Mouse (Mus musculus) lung, embryonic 16.5 days (tissue): ENCODE measurements around the gene Bphl. TPM values are rescaled to one million over a fixed set of nuclear protein-coding genes. Genes with fewer than 3 reads are reported as not detected.

Source experiments
- ATAC-seq: fragments of 200-750 bp; cut with Nextera tagmentation; 2 replicates; pipeline ENCODE4 v1.8.0; 2017; ENCODE audit warnings: low read depth, mild to moderate bottlenecking, moderate library complexity
- H3K27ac ChIP-seq: fragments of 300-500 bp; sonication (generic); 2 replicates; pipeline ENCODE4 v1.5.1; 2014; ENCODE audit warnings: mild to moderate bottlenecking, control low read depth, low read length
- H3K27me3 ChIP-seq: fragments of 300-500 bp; sonication (generic); 2 replicates; pipeline ENCODE4 v1.6.1; 2014; ENCODE audit warnings: low read depth, low read length, mixed read lengths; ENCODE audit not compliant: control insufficient read depth, insufficient read depth
- H3K36me3 ChIP-seq: fragments of 300-500 bp; sonication (generic); 2 replicates; pipeline ENCODE4 v1.6.1; 2014; ENCODE audit warnings: low read length; ENCODE audit not compliant: control insufficient read depth, insufficient read depth
- H3K4me1 ChIP-seq: fragments of 300-500 bp; sonication (generic); replicated peaks from 2 replicates; pipeline ENCODE4 v1.6.1; 2014; ENCODE audit warnings: low read length, mixed read lengths; ENCODE audit not compliant: control insufficient read depth, insufficient read depth
- H3K4me2 ChIP-seq: fragments of 300-500 bp; sonication (generic); 2 replicates; pipeline ENCODE4 v1.6.1; 2014; ENCODE audit warnings: low read depth, low read length, control low read depth
- H3K4me3 ChIP-seq: fragments of 300-500 bp; sonication (generic); 2 replicates; pipeline ENCODE4 v1.5.1; 2014; ENCODE audit warnings: mild to moderate bottlenecking, low read length, control low read depth
- H3K9ac ChIP-seq: fragments of 300-500 bp; sonication (generic); 2 replicates; pipeline ENCODE4 v1.6.1; 2014; ENCODE audit warnings: low read length, control low read depth
- H3K9me3 ChIP-seq: fragments of 300-500 bp; sonication (generic); 2 replicates; pipeline ENCODE4 v1.6.1; 2016; ENCODE audit warnings: low read length; ENCODE audit not compliant: control insufficient read depth
- WGBS: fragments of 180-500 bp; shearing (Covaris S2); extraction: QIAGEN DNeasy Blood & Tissue Kit; methylation state at CpG from one replicate; pipeline ENCODE4 v1.1.7; 2014; 5-methylcytosine and 5-hydroxymethylcytosine counted together
- polyA plus RNA-seq: library from polyadenylated mRNA; unstranded; fragments of >200 nt; fragmentation: Nextera tagmentation; extraction: Ambion mirVana; gene quantifications from 2 replicates; pipeline ENCODE4 v1.2.1, GENCODE M21; 2015

The Bphl gene
- polyA plus RNA-seq, 1 experiment from 2014 or later: 70.6 TPM

DNA sequence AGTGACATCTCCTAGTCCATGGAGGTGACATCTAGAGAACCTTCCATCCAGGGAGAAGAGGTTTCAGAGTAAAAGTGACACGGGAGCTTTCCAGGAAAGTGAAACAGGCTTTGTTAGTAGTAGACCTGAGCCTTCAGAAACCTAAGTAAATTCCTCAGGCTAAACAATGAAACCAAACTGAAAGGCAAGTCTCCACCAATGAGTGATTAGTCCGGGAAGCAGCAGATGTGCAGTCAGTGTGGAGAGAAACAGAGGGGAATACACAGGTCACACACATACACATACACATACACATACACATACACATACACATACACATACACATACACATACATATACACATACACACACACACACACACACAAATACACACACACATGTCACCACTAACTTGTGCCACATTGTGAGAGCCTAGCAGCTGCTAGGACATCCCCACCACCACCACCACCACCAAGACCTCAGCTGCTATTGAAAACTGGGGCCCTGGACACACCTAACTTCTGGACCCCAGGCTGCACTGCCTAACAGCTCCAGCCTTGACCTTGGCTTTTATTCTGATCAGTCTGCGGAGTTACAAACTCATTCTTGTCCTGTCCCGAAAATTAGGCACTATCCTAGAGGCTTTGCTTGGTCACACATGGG, 71.8 kb downstream of the Bphl start:
- Histone ChIP-seq H3K4me1 (no peaks in the 10 kb centered on the region), H3K36me3 (no peaks in the 10 kb centered on the region), H3K27me3 (no peaks in the 10 kb centered on the region), H3K9me3 (no peaks in the 10 kb centered on the region), H3K4me3 (no peak overlapping the region), H3K9ac (no peak overlapping the region), H3K27ac (no peak overlapping the region), H3K4me2 (no peak overlapping the region)
- ATAC-seq: no peak
- WGBS: 64% methylated on average over 4 of the region's 4 CpGs

DNA sequence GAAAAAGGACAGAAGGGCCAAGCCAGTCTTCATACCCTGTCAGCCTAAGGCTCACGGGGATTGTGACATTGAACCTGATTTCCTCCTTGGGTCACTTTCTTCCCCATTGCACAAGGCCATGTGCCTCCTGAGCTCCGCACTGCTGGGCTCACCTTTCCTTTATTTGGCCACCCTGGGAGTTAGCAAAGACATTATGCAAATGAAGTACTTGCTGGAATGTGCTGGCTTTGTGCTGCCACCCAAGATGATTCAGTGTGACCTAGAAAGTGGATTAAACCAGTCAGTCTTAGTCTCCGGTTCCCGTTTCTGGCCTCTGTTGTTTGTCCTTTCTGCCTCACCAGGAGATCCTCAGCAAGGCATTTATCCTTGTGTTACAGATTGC, 72.3 kb downstream of the Bphl start:
- H3K4me2 ChIP-seq: no peak overlapping the region
- no peaks in the 10 kb centered on the region for H3K27me3 ChIP-seq
- no peak overlapping the region for H3K4me3 ChIP-seq
- no peaks in the 10 kb centered on the region for H3K36me3 ChIP-seq
- H3K9me3 ChIP-seq: no peaks in the 10 kb centered on the region
- WGBS: 62% methylated on average over 4 of the region's 4 CpGs
- no peak overlapping the region for H3K9ac ChIP-seq
- ATAC-seq: no peak
- H3K27ac ChIP-seq: no peak overlapping the region
- H3K4me1 ChIP-seq: no peaks in the 10 kb centered on the region

DNA sequence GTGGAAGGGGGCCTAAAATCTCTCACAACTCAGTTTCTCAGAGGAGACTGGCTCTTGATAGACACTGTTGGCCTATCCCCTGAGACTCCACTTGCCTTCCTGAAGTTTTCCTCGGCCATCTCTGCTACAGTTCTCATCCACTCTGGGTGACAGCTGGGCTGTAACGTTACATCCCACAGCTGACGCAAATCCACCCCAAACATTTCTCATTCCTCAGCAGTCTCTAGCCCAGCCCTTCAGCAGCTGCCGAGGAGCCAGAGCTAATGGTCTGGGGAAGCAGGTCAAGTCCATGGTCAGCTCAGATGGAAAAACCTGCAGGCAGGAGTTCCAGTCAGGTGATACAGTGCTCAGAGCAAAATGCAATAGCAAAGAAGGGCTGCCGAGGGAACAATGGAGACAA, 73.6 kb downstream of the Bphl start:
- Histone ChIP-seq H3K4me2 (no peak overlapping the region), H3K9ac (no peak overlapping the region), H3K4me1 (no peaks in the 10 kb centered on the region), H3K27me3 (no peaks in the 10 kb centered on the region), H3K9me3 (no peaks in the 10 kb centered on the region), H3K27ac (no peak overlapping the region), H3K36me3 (no peaks in the 10 kb centered on the region), H3K4me3 (no peak overlapping the region)
- WGBS: 45% methylated on average over 5 of the region's 5 CpGs
- ATAC-seq: no peak

DNA sequence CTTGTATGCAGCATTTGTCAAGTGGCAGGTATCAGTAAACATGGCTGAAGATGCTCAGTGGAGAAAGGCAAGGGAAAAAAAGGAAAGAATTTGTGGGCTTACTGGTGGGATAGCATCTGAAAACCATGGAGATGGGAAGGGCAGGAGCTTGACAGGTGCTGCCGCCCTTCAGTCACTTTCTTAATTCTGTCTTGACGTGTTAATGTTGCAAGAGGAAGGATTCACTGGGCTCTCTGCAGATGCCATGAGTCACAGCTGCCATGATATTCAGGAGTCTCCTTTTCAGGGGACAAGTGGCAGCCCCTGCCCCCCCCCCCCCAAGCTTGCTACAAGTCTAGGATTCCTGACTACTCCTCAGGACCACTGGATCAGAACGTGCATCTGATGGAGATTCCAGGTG, 74.5 kb downstream of the Bphl start:
- no peak overlapping the region for H3K4me3 ChIP-seq
- H3K9ac ChIP-seq: no peak overlapping the region
- H3K27ac ChIP-seq: no peak overlapping the region
- no peaks in the 10 kb centered on the region for H3K27me3 ChIP-seq
- no peaks in the 10 kb centered on the region for H3K36me3 ChIP-seq
- ATAC-seq: no peak
- no peaks in the 10 kb centered on the region for H3K4me1 ChIP-seq
- WGBS: 84% methylated on average over 3 of the region's 3 CpGs
- H3K9me3 ChIP-seq: no peaks in the 10 kb centered on the region
- H3K4me2 ChIP-seq: no peak overlapping the region

DNA sequence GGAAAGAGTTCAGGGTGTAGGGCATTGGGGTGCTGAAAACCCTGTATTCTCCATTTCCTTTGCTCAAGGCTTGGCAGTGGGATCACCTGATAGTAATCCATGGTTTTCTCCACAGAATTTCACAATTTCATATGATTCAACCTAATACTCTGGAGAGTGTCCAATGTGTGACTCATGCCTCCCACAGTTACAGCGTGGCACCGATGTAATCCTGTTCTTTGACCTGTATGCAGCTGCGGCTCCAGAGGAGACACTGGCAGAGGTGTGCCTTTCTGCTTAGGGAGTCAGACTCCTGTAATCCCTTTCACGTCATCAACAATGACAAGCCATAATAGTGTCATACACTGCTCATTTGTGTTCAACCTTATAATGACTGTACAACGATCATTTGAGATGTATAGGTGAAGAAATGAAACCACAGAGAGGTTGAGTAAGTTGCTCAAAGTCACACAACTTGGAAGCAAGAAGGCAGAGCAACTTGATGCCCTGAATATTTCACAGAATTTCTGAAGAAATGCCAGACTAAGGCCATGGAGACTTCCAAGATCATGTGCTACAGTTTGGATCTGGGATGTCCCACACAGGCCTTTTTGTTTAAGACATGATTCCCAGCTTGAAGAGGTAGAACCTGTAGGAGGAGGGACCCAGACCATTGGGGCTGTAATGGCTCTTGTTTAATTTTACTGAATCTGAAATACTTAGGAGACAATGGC, 75.1 kb downstream of the Bphl start:
- Histone ChIP-seq H3K4me2 (no peak overlapping the region), H3K36me3 (no peaks in the 10 kb centered on the region), H3K27me3 (no peaks in the 10 kb centered on the region), H3K4me1 (no peaks in the 10 kb centered on the region), H3K4me3 (no peak overlapping the region), H3K9ac (no peak overlapping the region), H3K9me3 (no peaks in the 10 kb centered on the region), H3K27ac (no peak overlapping the region)
- 80% methylated on average over 5 of the region's 5 CpGs for WGBS
- no peak for ATAC-seq

DNA sequence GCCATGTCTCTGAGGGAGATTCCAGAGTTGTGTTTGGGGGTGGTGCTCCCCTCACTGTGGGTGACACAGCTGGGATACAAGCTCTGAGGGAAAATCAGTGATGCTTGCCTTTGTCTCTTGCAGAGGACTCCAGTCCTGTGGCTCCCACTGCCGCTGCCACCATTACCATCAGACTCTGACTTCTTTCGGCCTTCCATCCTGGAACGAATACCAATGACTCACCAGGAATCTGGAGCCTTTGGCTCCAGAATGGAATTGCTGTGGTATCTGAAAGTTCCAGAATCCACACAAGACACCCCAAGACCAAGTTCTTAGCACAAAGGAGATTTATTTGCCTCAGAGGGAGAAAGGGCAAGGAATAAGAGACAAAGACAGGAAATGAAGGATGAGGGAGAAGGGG, 75.7 kb downstream of the Bphl start:
- H3K27me3 ChIP-seq: no peaks in the 10 kb centered on the region
- no peak overlapping the region for H3K9ac ChIP-seq
- no peak overlapping the region for H3K4me3 ChIP-seq
- H3K9me3 ChIP-seq: no peaks in the 10 kb centered on the region
- H3K36me3 ChIP-seq: no peaks in the 10 kb centered on the region
- no peak overlapping the region for H3K27ac ChIP-seq
- H3K4me2 ChIP-seq: no peak overlapping the region
- WGBS: 82% methylated on average over 3 of the region's 3 CpGs
- H3K4me1 ChIP-seq: no peaks in the 10 kb centered on the region
- ATAC-seq: no peak

DNA sequence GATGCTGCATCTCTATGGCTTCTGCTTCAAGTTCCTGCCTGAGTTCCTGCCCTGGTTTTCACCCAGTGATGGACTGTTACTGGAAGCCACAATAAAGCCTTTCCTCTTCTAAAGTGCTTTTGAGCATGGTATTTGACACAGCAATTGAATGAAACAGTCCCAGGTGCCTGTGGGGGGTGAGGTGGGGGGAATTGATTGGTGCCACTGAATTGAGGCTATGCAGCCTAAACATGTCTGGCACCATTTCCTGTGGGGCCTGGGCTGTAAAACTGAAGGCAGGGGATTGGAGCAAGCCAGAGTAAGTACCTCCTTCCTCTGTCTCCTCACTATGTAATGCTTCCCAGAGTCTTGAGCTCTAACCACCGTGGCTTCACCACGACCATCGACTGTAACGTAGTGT, 77.3 kb downstream of the Bphl start:
- no peak overlapping the region for H3K9ac ChIP-seq
- H3K9me3 ChIP-seq: no peaks in the 10 kb centered on the region
- no peak overlapping the region for H3K27ac ChIP-seq
- no peaks in the 10 kb centered on the region for H3K27me3 ChIP-seq
- no peaks in the 10 kb centered on the region for H3K4me1 ChIP-seq
- H3K4me3 ChIP-seq: no peak overlapping the region
- 82% methylated on average over 4 of the region's 4 CpGs for WGBS
- H3K4me2 ChIP-seq: no peak overlapping the region
- ATAC-seq: no peak
- H3K36me3 ChIP-seq: no peaks in the 10 kb centered on the region

DNA sequence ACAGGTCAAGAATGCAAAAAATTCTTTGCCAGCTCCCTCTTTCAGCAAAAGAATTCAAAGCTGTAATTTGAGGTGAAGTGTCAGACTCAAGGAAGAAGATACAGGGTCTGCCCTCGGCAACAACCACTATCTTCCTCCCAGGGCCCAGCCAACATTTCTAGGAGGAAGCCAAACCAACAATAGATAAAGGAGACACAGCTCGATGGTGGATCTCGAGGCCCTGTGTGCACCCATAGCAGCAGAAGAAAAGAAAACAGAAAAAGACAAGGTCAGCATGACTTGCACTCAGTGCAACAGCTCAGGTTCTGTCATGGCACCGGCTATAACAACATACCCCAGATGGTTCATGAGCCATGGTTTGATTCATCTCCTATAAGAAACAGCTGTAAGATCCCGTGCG, 79.1 kb downstream of the Bphl start:
- Histone ChIP-seq H3K9ac (no peak overlapping the region), H3K36me3 (no peaks in the 10 kb centered on the region), H3K4me2 (no peak overlapping the region), H3K4me1 (no peaks in the 10 kb centered on the region), H3K9me3 (no peaks in the 10 kb centered on the region), H3K4me3 (no peak overlapping the region), H3K27ac (no peak overlapping the region), H3K27me3 (no peaks in the 10 kb centered on the region)
- ATAC-seq: no peak
- 63% methylated on average over 6 of the region's 6 CpGs for WGBS

DNA sequence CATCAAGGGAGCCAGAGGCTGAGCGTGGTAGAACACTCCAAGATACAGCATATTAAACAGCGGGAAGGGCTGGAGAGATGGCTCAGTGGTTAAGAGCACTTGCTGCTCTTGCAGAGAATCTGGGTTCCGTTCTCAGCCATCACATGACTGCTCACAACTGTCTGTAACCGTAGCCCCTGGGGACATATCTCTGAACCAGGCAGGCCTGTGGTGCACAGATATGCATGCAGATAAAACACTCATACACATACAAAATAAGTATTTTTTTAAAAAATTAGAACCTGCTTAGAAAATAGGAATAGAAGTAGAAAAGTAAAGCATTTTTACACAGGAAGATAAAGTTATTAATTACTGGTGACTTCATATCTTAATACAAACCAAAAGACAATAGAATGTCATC, 81.4 kb downstream of the Bphl start:
- Histone ChIP-seq H3K4me3 (no peak overlapping the region), H3K27me3 (no peaks in the 10 kb centered on the region), H3K4me2 (no peak overlapping the region), H3K36me3 (no peaks in the 10 kb centered on the region), H3K4me1 (no peaks in the 10 kb centered on the region), H3K9me3 (no peaks in the 10 kb centered on the region), H3K27ac (no peak overlapping the region), H3K9ac (no peak overlapping the region)
- ATAC-seq: no peak
- WGBS: 68% methylated on average over 4 of the region's 4 CpGs
